Mouse (Mus musculus): ENCODE measurements at regions not wholly inside any gene's neighbourhood (a gene's known extent, or its start where the extent isn't known, plus 50 kb on each side); places are given as distances from the start of the nearest gene placed in this dataset.

- Histone ChIP-seq H3K4me1 (ENCODE audit: control insufficient read depth, insufficient read depth) (no peaks in the 10 kb centered on the region), H3K4me3 (ENCODE audit: low read depth, low read length) (no peak overlapping the region), H3K9me3 (replicated peaks; ENCODE audit: control insufficient read depth, low read length) (no peaks in the 10 kb centered on the region), H3K27ac (ENCODE audit: low read depth) (no peak overlapping the region), H3K36me3 (replicated peaks; ENCODE audit: control insufficient read depth, insufficient read depth, low read length) (no peaks in the 10 kb centered on the region), H3K9ac (replicated peaks; ENCODE audit: low read depth, low read length) (no peak overlapping the region), H3K4me2 (ENCODE audit: low read depth, low read length) (no peak overlapping the region), H3K27me3 (ENCODE audit: control insufficient read depth, insufficient read depth, low read length) (no peaks in the 10 kb centered on the region)
- WGBS = 87% methylated on average over 14 of the region's 14 CpGs
- no peak for TF ChIP-seq CTCF (IDR thresholded peaks at IDR 0.05; ENCODE audit: low read depth)
- TF ChIP-seq EP300 (IDR thresholded peaks at IDR 0.05; ENCODE audit: low read depth) = no peak
- ATAC-seq (ENCODE audit: insufficient read depth, low read depth) = no peak
- no peak for DNase-seq (ENCODE audit: low spot score)
Observed at GRCm38 (mm10) chr13:28450699-28451445, 193.5 kb downstream of the Gm11361 start.

- 80% methylated on average over 1 of the region's 1 CpGs for WGBS
- DNase-seq (ENCODE audit: low spot score) (no peak), ATAC-seq (ENCODE audit: insufficient read depth, low read depth) (no peak)
Observed at GRCm38 (mm10) chr13:28449026-28449425, 191.7 kb downstream of the Gm11361 start.

GRCm38 (mm10) chr13:28442250-28442649 is 184.9 kb downstream of the Gm11361 start:
- peaks cover 13% of the 10 kb centered on the region for H3K9me3 ChIP-seq (replicated peaks; ENCODE audit: control insufficient read depth, low read length)
- H3K4me3 ChIP-seq (ENCODE audit: low read depth, low read length) = no peak overlapping the region
- no peak overlapping the region for H3K27ac ChIP-seq (ENCODE audit: low read depth)
- H3K4me1 ChIP-seq (ENCODE audit: control insufficient read depth, insufficient read depth) = no peaks in the 10 kb centered on the region
- H3K36me3 ChIP-seq (replicated peaks; ENCODE audit: control insufficient read depth, insufficient read depth, low read length) = no peaks in the 10 kb centered on the region
- no peak overlapping the region for H3K9ac ChIP-seq (replicated peaks; ENCODE audit: low read depth, low read length)
- TF ChIP-seq CTCF (IDR thresholded peaks at IDR 0.05; ENCODE audit: low read depth) (no peak), EP300 (IDR thresholded peaks at IDR 0.05; ENCODE audit: low read depth) (no peak)
- ATAC-seq (ENCODE audit: insufficient read depth, low read depth) = no peak
- H3K27me3 ChIP-seq (ENCODE audit: control insufficient read depth, insufficient read depth, low read length) = no peaks in the 10 kb centered on the region
- DNase-seq (ENCODE audit: low spot score) = no peak
- H3K4me2 ChIP-seq (ENCODE audit: low read depth, low read length) = no peak overlapping the region

More at GRCm38 (mm10) chr13:28449026-28449425, 191.7 kb downstream of the Gm11361 start:
- Histone ChIP-seq H3K36me3 (replicated peaks; ENCODE audit: control insufficient read depth, insufficient read depth, low read length) (no peaks in the 10 kb centered on the region), H3K9ac (replicated peaks; ENCODE audit: low read depth, low read length) (no peak overlapping the region), H3K4me1 (ENCODE audit: control insufficient read depth, insufficient read depth) (no peaks in the 10 kb centered on the region), H3K4me2 (ENCODE audit: low read depth, low read length) (no peak overlapping the region), H3K4me3 (ENCODE audit: low read depth, low read length) (no peak overlapping the region), H3K27me3 (ENCODE audit: control insufficient read depth, insufficient read depth, low read length) (no peaks in the 10 kb centered on the region), H3K9me3 (replicated peaks; ENCODE audit: control insufficient read depth, low read length) (no peaks in the 10 kb centered on the region), H3K27ac (ENCODE audit: low read depth) (no peak overlapping the region)
- TF ChIP-seq EP300 (IDR thresholded peaks at IDR 0.05; ENCODE audit: low read depth) = no peak
- TF ChIP-seq CTCF (IDR thresholded peaks at IDR 0.05; ENCODE audit: low read depth) = no peak

GRCm38 (mm10) chr13:28433445-28433844 is 176.1 kb downstream of the Gm11361 start:
- DNase-seq (ENCODE audit: low spot score) (no peak), ATAC-seq (ENCODE audit: insufficient read depth, low read depth) (no peak)
- H3K9ac ChIP-seq (replicated peaks; ENCODE audit: low read depth, low read length) = no peak overlapping the region
- H3K4me2 ChIP-seq (ENCODE audit: low read depth, low read length) = no peak overlapping the region
- no peaks in the 10 kb centered on the region for H3K9me3 ChIP-seq (replicated peaks; ENCODE audit: control insufficient read depth, low read length)
- H3K36me3 ChIP-seq (replicated peaks; ENCODE audit: control insufficient read depth, insufficient read depth, low read length) = no peaks in the 10 kb centered on the region
- no peak overlapping the region for H3K4me3 ChIP-seq (ENCODE audit: low read depth, low read length)
- no peak for TF ChIP-seq EP300 (IDR thresholded peaks at IDR 0.05; ENCODE audit: low read depth)
- no peak for TF ChIP-seq CTCF (IDR thresholded peaks at IDR 0.05; ENCODE audit: low read depth)
- no peaks in the 10 kb centered on the region for H3K4me1 ChIP-seq (ENCODE audit: control insufficient read depth, insufficient read depth)
- H3K27me3 ChIP-seq (ENCODE audit: control insufficient read depth, insufficient read depth, low read length) = no peaks in the 10 kb centered on the region
- WGBS = 69% methylated on average over 2 of the region's 2 CpGs
- H3K27ac ChIP-seq (ENCODE audit: low read depth) = no peak overlapping the region

- H3K9ac ChIP-seq (replicated peaks; ENCODE audit: low read depth, low read length) = no peak overlapping the region
- H3K4me1 ChIP-seq (ENCODE audit: control insufficient read depth, insufficient read depth) = no peaks in the 10 kb centered on the region
- DNase-seq (ENCODE audit: low spot score) (no peak), ATAC-seq (ENCODE audit: insufficient read depth, low read depth) (no peak)
- H3K4me2 ChIP-seq (ENCODE audit: low read depth, low read length) = no peak overlapping the region
- 77% methylated on average over 2 of the region's 2 CpGs for WGBS
- no peaks in the 10 kb centered on the region for H3K27me3 ChIP-seq (ENCODE audit: control insufficient read depth, insufficient read depth, low read length)
- no peaks in the 10 kb centered on the region for H3K36me3 ChIP-seq (replicated peaks; ENCODE audit: control insufficient read depth, insufficient read depth, low read length)
- H3K4me3 ChIP-seq (ENCODE audit: low read depth, low read length) = no peak overlapping the region
- no peaks in the 10 kb centered on the region for H3K9me3 ChIP-seq (replicated peaks; ENCODE audit: control insufficient read depth, low read length)
- TF ChIP-seq CTCF (IDR thresholded peaks at IDR 0.05; ENCODE audit: low read depth) (no peak), EP300 (IDR thresholded peaks at IDR 0.05; ENCODE audit: low read depth) (no peak)
- no peak overlapping the region for H3K27ac ChIP-seq (ENCODE audit: low read depth)
Observed at GRCm38 (mm10) chr13:28432017-28432416, 174.7 kb downstream of the Gm11361 start.

GRCm38 (mm10) chr13:28426085-28426484 is 168.8 kb downstream of the Gm11361 start:
- Histone ChIP-seq H3K27ac (ENCODE audit: low read depth) (no peak overlapping the region), H3K9ac (replicated peaks; ENCODE audit: low read depth, low read length) (no peak overlapping the region), H3K9me3 (replicated peaks; ENCODE audit: control insufficient read depth, low read length) (no peaks in the 10 kb centered on the region), H3K4me3 (ENCODE audit: low read depth, low read length) (no peak overlapping the region), H3K4me2 (ENCODE audit: low read depth, low read length) (no peak overlapping the region), H3K4me1 (ENCODE audit: control insufficient read depth, insufficient read depth) (peaks cover 21% of the 10 kb centered on the region), H3K36me3 (replicated peaks; ENCODE audit: control insufficient read depth, insufficient read depth, low read length) (no peaks in the 10 kb centered on the region), H3K27me3 (ENCODE audit: control insufficient read depth, insufficient read depth, low read length) (no peaks in the 10 kb centered on the region)
- TF ChIP-seq EP300 (IDR thresholded peaks at IDR 0.05; ENCODE audit: low read depth) (no peak), CTCF (IDR thresholded peaks at IDR 0.05; ENCODE audit: low read depth) (no peak)
- DNase-seq (ENCODE audit: low spot score) (no peak), ATAC-seq (ENCODE audit: insufficient read depth, low read depth) (no peak)
- 77% methylated on average over 4 of the region's 4 CpGs for WGBS
